Mouse (Mus musculus) granulocyte monocyte progenitor cell, adult 5-6 weeks (primary cell): ENCODE results near the gene Fezf2. TPM values are rescaled to one million over a fixed set of nuclear protein-coding genes. Genes with fewer than 3 reads are reported as not detected.
A peak's percentile ranks its signal among the peaks of the same experiment; 100 is the strongest.

Experiments
- ATAC-seq: replicated peaks from 2 replicates; pipeline ENCODE4 v1.8.0; 2016; ENCODE audit warnings: mild to moderate bottlenecking, moderate TSS enrichment, inconsistent platforms; ENCODE audit not compliant: poor library complexity, severe bottlenecking
- total RNA-seq, 2 experiments: library from RNA; stranded (forward) in 1 of 2; stranded (reverse) in 1 of 2; fragments of 200-712, 200-1000 nt in 1 of 2; fragments of >200 nt in 1 of 2; fragmentation: Nextera tagmentation in 1 of 2; gene quantifications; 2 replicates each; pipeline ENCODE4 v1.2.3; 2014 to 2017

Fezf2 gene
- total RNA-seq, 2 experiments from 2014 or later = not detected

GRCm38 (mm10) chr14:12343451-12343941 lies 4.5 kb downstream of the Fezf2 start:
- ATAC-seq = no peak

- ATAC-seq = no peak
Observed at GRCm38 (mm10) chr14:12342458-12343131, 5.4 kb downstream of the Fezf2 start.

- no peak for ATAC-seq
Observed at GRCm38 (mm10) chr14:12341789-12342457, 6.1 kb downstream of the Fezf2 start.

- ATAC-seq = peak; percentile 65
Observed at GRCm38 (mm10) chr14:12341075-12341788, 6.8 kb downstream of the Fezf2 start.

- no peak for ATAC-seq
Observed at GRCm38 (mm10) chr14:12340238-12341074, 7.5 kb downstream of the Fezf2 start.

GRCm38 (mm10) chr14:12338811-12339565 lies 9.0 kb downstream of the Fezf2 start:
- no peak for ATAC-seq

GRCm38 (mm10) chr14:12337998-12338809 lies 9.8 kb downstream of the Fezf2 start:
- ATAC-seq = no peak

GRCm38 (mm10) chr14:12337421-12337997 lies 10.5 kb downstream of the Fezf2 start:
- ATAC-seq = no peak

GRCm38 (mm10) chr14:12334925-12335324 lies 13.1 kb downstream of the Fezf2 start:
- no peak for ATAC-seq

GRCm38 (mm10) chr14:12333622-12334021 lies 14.4 kb downstream of the Fezf2 start:
- ATAC-seq = no peak

- ATAC-seq = no peak
Observed at GRCm38 (mm10) chr14:12303106-12303505, 44.9 kb downstream of the Fezf2 start.

GRCm38 (mm10) chr14:12300677-12301076 lies 47.3 kb downstream of the Fezf2 start:
- ATAC-seq = no peak

- no peak for ATAC-seq
Observed at GRCm38 (mm10) chr14:12300275-12300674, 47.7 kb downstream of the Fezf2 start.

GRCm38 (mm10) chr14:12299654-12300053 lies 48.3 kb downstream of the Fezf2 start:
- no peak for ATAC-seq

- no peak for ATAC-seq
Observed at GRCm38 (mm10) chr14:12299171-12299570, 48.8 kb downstream of the Fezf2 start.

GRCm38 (mm10) chr14:12296391-12296790 lies 51.6 kb downstream of the Fezf2 start:
- ATAC-seq = no peak
